Comparison of ENCODE assay signal across 8 mouse cellular contexts in genomic region chr19:24280601-24281228, GRCm38 (mm10). TPM values are rescaled to one million over a fixed set of nuclear protein-coding genes. Genes with fewer than 3 reads are reported as not detected.
DNase-seq lines count a peak whose midpoint lies in the region; ATAC-seq and TF ChIP-seq lines count a peak whose summit lies in the region.

Gene Fxn (minus strand): TSS chr19:24280605.

- H3K27ac ChIP-seq in embryonic facial prominence, embryonic 13.5 days, result peak within 1 kb of the TSS; percentile 89
- peak within 1 kb of the TSS; percentile 96 for H3K27ac ChIP-seq in heart, embryonic 15.5 days
- H3K27ac ChIP-seq in limb, embryonic 11.5 days (replicated peaks; ENCODE audit: low read depth, low read length), result peak within 1 kb of the TSS; percentile 84

- no peak for TF ChIP-seq POLR2A in myocyte (IDR thresholded peaks at IDR 0.05; ENCODE audit: insufficient read length, low read depth)

- peak within 1 kb of the TSS; percentile 66 for H3K4me3 ChIP-seq in embryonic facial prominence, embryonic 13.5 days
- H3K4me3 ChIP-seq in heart, embryonic 15.5 days, result peak within 1 kb of the TSS; percentile 81
- H3K4me3 ChIP-seq in limb, embryonic 11.5 days (ENCODE audit: low read depth, low read length), result peak within 1 kb of the TSS; percentile 57
- peak within 1 kb of the TSS; percentile 26 for H3K4me3 ChIP-seq in myocyte

- peak within 1 kb of the TSS; percentile 76 for H3K4me2 ChIP-seq in embryonic facial prominence, embryonic 13.5 days
- H3K4me2 ChIP-seq in heart, embryonic 15.5 days, result peak within 1 kb of the TSS; percentile 84
- peak within 1 kb of the TSS; percentile 78 for H3K4me2 ChIP-seq in limb, embryonic 11.5 days (ENCODE audit: low read depth, severe bottlenecking)
- peak within 1 kb of the TSS; percentile 97 for H3K4me2 ChIP-seq in myocyte (ENCODE audit: low read depth)

- no peak for DNase-seq in frontal cortex, postnatal 10 days (ENCODE audit: low spot score in 2 of 2)
- peak; percentile 25 for DNase-seq in T-cell, adult 2 months (ENCODE audit: low spot score)
- DNase-seq in limb, embryonic 11.5 days (ENCODE audit: low spot score), result peak; percentile 83
- peak; percentile 78 for DNase-seq in yolk sac, embryonic 10.5 days (ENCODE audit: low spot score)

- peaks cover 4% of the 10 kb centered on the region; the same call in 1 of the 2 replicates for H3K36me3 ChIP-seq in embryonic facial prominence, embryonic 13.5 days
- 0 out of 2 replicates have a peak, but pooled peaks cover 4% of the 10 kb centered on the region for H3K36me3 ChIP-seq in heart, embryonic 15.5 days
- H3K36me3 ChIP-seq in limb, embryonic 11.5 days (ENCODE audit: control insufficient read depth, insufficient read depth, low read length), result no peaks in the 10 kb centered on the region
- no peaks in the 10 kb centered on the region for H3K36me3 ChIP-seq in myocyte (ENCODE audit: control insufficient read depth, insufficient read depth)

- H3K9ac ChIP-seq in embryonic facial prominence, embryonic 13.5 days, result peak within 1 kb of the TSS; percentile 82
- peak within 1 kb of the TSS; percentile 84 for H3K9ac ChIP-seq in heart, embryonic 15.5 days
- peak within 1 kb of the TSS; percentile 81 for H3K9ac ChIP-seq in limb, embryonic 11.5 days (ENCODE audit: low read length)

- ATAC-seq in frontal cortex, adult (ENCODE audit: low TSS enrichment), result peak; percentile 95
- peak; percentile 85 for ATAC-seq in embryonic facial prominence, embryonic 13.5 days (ENCODE audit: insufficient number of reproducible peaks, insufficient read depth, low FRiP score, low TSS enrichment, low read depth)
- ATAC-seq in heart, embryonic 15.5 days (replicated peaks; ENCODE audit: insufficient number of reproducible peaks, insufficient read depth, low FRiP score, low read depth), result peak; percentile 67
- peak; percentile 97 for ATAC-seq in limb, embryonic 11.5 days (ENCODE audit: insufficient number of reproducible peaks, low FRiP score, low TSS enrichment, low read depth)

- peak within 1 kb of the TSS; percentile 34 for H3ac ChIP-seq in myocyte (ENCODE audit: control insufficient read depth, insufficient read length)

- H3K4me1 ChIP-seq in embryonic facial prominence, embryonic 13.5 days, result peaks cover 11% of the 10 kb centered on the region
- peaks cover 9% of the 10 kb centered on the region for H3K4me1 ChIP-seq in heart, embryonic 15.5 days (replicated peaks)
- peaks cover 4% of the 10 kb centered on the region for H3K4me1 ChIP-seq in limb, embryonic 11.5 days (ENCODE audit: control insufficient read depth, insufficient read depth, low read length)

- H3K79me2 ChIP-seq in myocyte (ENCODE audit: control insufficient read depth, insufficient read depth), result no peaks in the 10 kb centered on the region

- WGBS in embryonic facial prominence, embryonic 13.5 days, result under 1% methylated on average over 14 of the region's 22 CpGs
- WGBS in heart, embryonic 15.5 days, result 1% methylated on average over 12 of the region's 22 CpGs
- 1% methylated on average over 12 of the region's 22 CpGs for WGBS in limb, embryonic 11.5 days

- no peaks in the 10 kb centered on the region for H3K27me3 ChIP-seq in embryonic facial prominence, embryonic 13.5 days
- H3K27me3 ChIP-seq in heart, embryonic 15.5 days, result no peaks in the 10 kb centered on the region
- H3K27me3 ChIP-seq in limb, embryonic 11.5 days (ENCODE audit: control insufficient read depth, insufficient read depth, low read length), result no peaks in the 10 kb centered on the region
- H3K27me3 ChIP-seq in myocyte (ENCODE audit: control insufficient read depth, insufficient read depth, insufficient read length), result no peaks in the 10 kb centered on the region

- H3K9me3 ChIP-seq in embryonic facial prominence, embryonic 13.5 days, result no peaks in the 10 kb centered on the region
- H3K9me3 ChIP-seq in heart, embryonic 15.5 days (replicated peaks), result no peaks in the 10 kb centered on the region
- no peaks in the 10 kb centered on the region for H3K9me3 ChIP-seq in limb, embryonic 11.5 days (ENCODE audit: control insufficient read depth, low read length)

TF ChIP-seq in myocyte, 11 proteins besides CTCF, POLR2A, EP300 and RAD21:
- TF ChIP-seq CEBPB (IDR thresholded peaks at IDR 0.05; ENCODE audit: insufficient read depth, poor library complexity, severe bottlenecking) (no peak), REST (IDR thresholded peaks at IDR 0.05; ENCODE audit: insufficient read depth, insufficient read length) (no peak), USF1 (IDR thresholded peaks at IDR 0.05; ENCODE audit: low read depth) (no peak), TCF3 (IDR thresholded peaks at IDR 0.05; ENCODE audit: insufficient read length, low read depth) (no peak), MAX (IDR thresholded peaks at IDR 0.05; ENCODE audit: low read depth) (no peak), SRF (IDR thresholded peaks at IDR 0.05; ENCODE audit: control insufficient read depth, insufficient read length, low read depth) (no peak), MYOD1 (IDR thresholded peaks at IDR 0.05; ENCODE audit: control insufficient read depth in 1 of 3, insufficient read length in 2 of 3, low read depth in 2 of 3) (no peak), POLR2AphosphoS2 (IDR thresholded peaks at IDR 0.05; ENCODE audit: insufficient read length, low read depth) (no peak), TCF12 (IDR thresholded peaks at IDR 0.05; ENCODE audit: insufficient read depth, poor library complexity, severe bottlenecking) (no peak), E2F4 (IDR thresholded peaks at IDR 0.05; ENCODE audit: insufficient read depth) (no peak), MYOG (IDR thresholded peaks at IDR 0.05; ENCODE audit: control insufficient read depth in 1 of 3, insufficient read depth in 1 of 3, insufficient read length in 2 of 3, low read depth in 2 of 3) (no peak)

RNA-seq across cellular contexts. Expression of gene Fxn, which starts in this region (rescaled TPM):
- 52.3 and 54.6 TPM in 2 replicates for polyA plus RNA-seq in embryonic facial prominence, embryonic 13.5 days (2015; fragmentation: Nextera tagmentation; extraction: Ambion mirVana)
- polyA plus RNA-seq in heart, embryonic 15.5 days (2015; fragmentation: Nextera tagmentation; extraction: Ambion mirVana), result 60.4 and 64.6 TPM in 2 replicates
- 59.7 and 62.7 TPM in 2 replicates for polyA plus RNA-seq in limb, embryonic 11.5 days (2014; fragmentation: Nextera tagmentation; extraction: Ambion mirVana)
- 17.6 TPM for polyA plus RNA-seq in myocyte (2012; fragmentation: generic; extraction: Trizol)

Comparison
In these comparisons a context has a peak if more than half of its experiments do, and no peak if none do; other contexts are left out.
1. DNase-seq: peak in T-cell, adult 2 months (single experiment), limb, embryonic 11.5 days (single experiment) and yolk sac, embryonic 10.5 days (single experiment); none in frontal cortex, postnatal 10 days (0 of 2).
2. H3K4me3 ChIP-seq: peak in every context shown above with its lines; median percentile 81 in heart, embryonic 15.5 days; 66 in embryonic facial prominence, embryonic 13.5 days; 57 in limb, embryonic 11.5 days; 26 in myocyte.
3. Peak in every context shown above with its lines, with median percentiles within 50 percentile points of each other: ATAC-seq, H3K27ac ChIP-seq, H3K4me2 ChIP-seq and H3K9ac ChIP-seq.